Mouse (Mus musculus) erythroblast, embryonic 14.5 days (primary cell): ENCODE results near the gene Psmb9.

ENCODE experiments used
- GATA1 ChIP-seq: IDR thresholded peaks from 2 replicates; pipeline ENCODE4 v1.6.1; 2012; ENCODE audit warnings: low read length, inconsistent platforms, mixed read lengths
- TAL1 ChIP-seq: IDR thresholded peaks from 3 replicates; pipeline ENCODE4 v1.6.1; 2012; ENCODE audit warnings: low read length, inconsistent platforms, mixed read lengths

- TF ChIP-seq TAL1 (no peak), GATA1 (no peak)
Observed at GRCm38 (mm10) chr17:34199050-34199619, 11.6 kb upstream of the Psmb9 start.
